Mouse (Mus musculus): ENCODE data around the gene Adgrf3. TPM values are rescaled to one million over a fixed set of nuclear protein-coding genes. Genes with fewer than 3 reads are reported as not detected.

Adgrf3 gene
- polyA plus RNA-seq, 1 experiment from 2014 or later: 0.16 TPM

GRCm38 (mm10) chr5:30202221-30202620, 3.3 kb downstream of the Adgrf3 start:
- no peak overlapping the region for H3K27ac ChIP-seq (replicated peaks)
- no peaks in the 10 kb centered on the region for H3K4me1 ChIP-seq
- H3K4me3 ChIP-seq (replicated peaks): no peak overlapping the region
- no peaks in the 10 kb centered on the region for H3K36me3 ChIP-seq
- H3K4me2 ChIP-seq (replicated peaks): no peak overlapping the region
- H3K27me3 ChIP-seq: no peaks in the 10 kb centered on the region
- 80% methylated on average over 7 of the region's 7 CpGs for WGBS
- ATAC-seq (ENCODE audit: insufficient number of reproducible peaks, low FRiP score, low TSS enrichment, low read depth): no peak
- no peaks in the 10 kb centered on the region for H3K9me3 ChIP-seq (replicated peaks)
- no peak overlapping the region for H3K9ac ChIP-seq

DNA sequence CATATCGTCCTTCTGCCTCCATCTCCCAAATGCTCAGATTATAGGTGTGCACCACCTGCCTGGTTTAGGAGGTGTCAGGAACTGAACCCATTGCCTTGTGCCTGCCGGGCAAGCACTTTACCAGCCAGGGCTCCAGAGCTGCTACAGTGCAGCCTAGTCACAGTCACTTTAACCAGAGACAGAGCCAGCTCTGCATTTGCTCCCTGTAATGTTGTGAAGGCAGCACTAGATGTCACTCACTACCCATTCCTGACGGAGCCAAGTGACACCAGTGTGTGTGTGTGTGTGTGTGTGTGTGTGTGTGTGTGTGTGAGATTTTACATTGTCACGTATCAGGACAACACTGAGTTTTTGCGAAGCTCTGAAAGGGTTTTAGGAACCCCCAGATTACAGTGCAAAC, 4.0 kb downstream of the Adgrf3 start:
- no peak overlapping the region for H3K9ac ChIP-seq
- H3K4me1 ChIP-seq: no peaks in the 10 kb centered on the region
- H3K27ac ChIP-seq (replicated peaks): no peak overlapping the region
- H3K9me3 ChIP-seq (replicated peaks): no peaks in the 10 kb centered on the region
- H3K4me2 ChIP-seq (replicated peaks): no peak overlapping the region
- H3K27me3 ChIP-seq: no peaks in the 10 kb centered on the region
- 40% methylated on average over 5 of the region's 5 CpGs for WGBS
- no peak for ATAC-seq (ENCODE audit: insufficient number of reproducible peaks, low FRiP score, low TSS enrichment, low read depth)
- H3K36me3 ChIP-seq: no peaks in the 10 kb centered on the region
- H3K4me3 ChIP-seq (replicated peaks): no peak overlapping the region

DNA sequence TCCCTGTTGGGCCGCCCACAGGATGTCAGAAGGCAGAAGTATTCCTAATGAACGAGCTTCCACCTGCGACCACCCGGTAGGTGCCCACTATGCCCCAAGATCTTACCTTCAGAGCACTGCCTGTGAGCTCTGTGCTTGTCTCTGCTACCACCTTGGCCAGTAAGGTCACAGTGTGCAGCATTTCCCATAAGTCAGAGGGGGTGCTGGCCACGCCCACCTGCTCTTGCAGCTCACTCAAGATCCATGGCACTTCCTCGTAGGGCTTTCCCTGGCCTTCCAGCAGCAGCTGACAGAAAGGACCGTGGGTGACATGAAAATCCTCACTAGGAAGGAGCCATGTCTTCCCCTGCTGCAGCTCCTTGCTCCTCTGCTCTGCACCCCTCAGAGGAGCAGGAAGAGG, 7.3 kb downstream of the Adgrf3 start:
- Histone ChIP-seq H3K4me3 (replicated peaks) (no peak overlapping the region), H3K9me3 (replicated peaks) (no peaks in the 10 kb centered on the region), H3K4me1 (no peaks in the 10 kb centered on the region), H3K4me2 (replicated peaks) (no peak overlapping the region), H3K9ac (no peak overlapping the region), H3K27me3 (no peaks in the 10 kb centered on the region), H3K36me3 (no peaks in the 10 kb centered on the region), H3K27ac (replicated peaks) (no peak overlapping the region)
- ATAC-seq (ENCODE audit: insufficient number of reproducible peaks, low FRiP score, low TSS enrichment, low read depth): no peak
- WGBS: 70% methylated on average over 7 of the region's 7 CpGs

- Histone ChIP-seq H3K9ac (no peak overlapping the region), H3K4me2 (replicated peaks) (no peak overlapping the region), H3K9me3 (replicated peaks) (no peaks in the 10 kb centered on the region), H3K36me3 (no peaks in the 10 kb centered on the region), H3K27ac (replicated peaks) (no peak overlapping the region), H3K27me3 (no peaks in the 10 kb centered on the region), H3K4me3 (replicated peaks) (no peak overlapping the region), H3K4me1 (no peaks in the 10 kb centered on the region)
- ATAC-seq (ENCODE audit: insufficient number of reproducible peaks, low FRiP score, low TSS enrichment, low read depth): no peak
- WGBS: 91% methylated on average over 5 of the region's 5 CpGs
Measured at GRCm38 (mm10) chr5:30195340-30195739, 10.2 kb downstream of the Adgrf3 start.

DNA sequence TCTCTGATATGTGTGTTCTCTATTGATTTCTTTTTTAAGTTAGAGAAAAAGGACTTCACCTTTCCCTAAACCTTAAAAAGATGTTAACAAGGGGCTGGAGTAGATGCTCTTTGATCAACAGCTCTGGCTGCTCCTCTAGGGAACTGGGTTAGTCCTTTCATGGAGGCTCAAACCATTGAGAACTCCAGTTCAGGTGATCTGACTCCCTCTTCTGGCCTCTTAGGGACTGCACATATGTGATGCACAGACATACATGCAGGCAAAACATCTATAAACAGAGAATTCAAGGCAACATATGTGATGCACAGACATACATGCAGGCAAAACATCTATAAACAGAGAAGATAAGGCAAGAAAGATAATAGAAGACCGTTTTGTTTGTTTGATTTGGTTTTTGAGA, 13.1 kb downstream of the Adgrf3 start:
- no peaks in the 10 kb centered on the region for H3K4me1 ChIP-seq
- WGBS: 95% methylated on average over 1 of the region's 1 CpGs
- ATAC-seq (ENCODE audit: insufficient number of reproducible peaks, low FRiP score, low TSS enrichment, low read depth): no peak

DNA sequence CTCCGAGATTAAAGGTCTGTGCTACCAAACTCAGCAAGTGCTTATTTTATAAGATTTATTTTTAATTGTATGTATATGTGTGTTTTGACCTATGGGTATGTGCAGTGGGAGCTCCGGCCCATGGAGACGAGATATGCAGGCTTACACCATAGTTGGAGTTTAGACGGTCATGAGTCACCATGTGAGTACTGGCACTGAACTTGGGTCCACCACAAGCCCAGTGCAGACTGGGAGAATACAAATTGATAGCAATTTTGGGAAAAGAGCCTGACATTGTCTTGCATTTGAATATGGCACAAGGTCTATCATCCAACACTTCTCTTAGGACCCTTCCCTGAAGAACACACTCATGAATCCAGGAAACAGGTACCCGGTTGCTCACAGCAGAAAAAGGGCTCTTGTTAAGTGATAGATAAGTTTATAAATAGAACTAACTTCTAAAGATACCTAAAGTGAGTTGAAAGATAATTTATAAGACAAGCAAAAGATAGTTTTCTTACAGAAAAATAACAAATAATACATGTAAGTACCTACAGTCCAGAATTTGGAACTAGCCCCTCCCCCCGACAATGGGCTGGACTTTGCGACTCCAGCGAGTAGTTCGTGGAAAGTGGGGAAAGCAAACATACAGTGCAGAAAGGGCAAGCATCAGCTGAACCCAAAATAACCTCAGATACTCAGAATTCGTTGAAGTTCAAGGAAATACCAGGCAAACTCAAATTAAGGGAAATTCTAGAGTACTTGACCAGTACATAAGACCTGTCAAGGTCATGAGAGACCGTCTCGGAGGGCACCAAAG, 17.6 kb downstream of the Adgrf3 start:
- H3K4me2 ChIP-seq (replicated peaks): no peak overlapping the region
- 93% methylated on average over 12 of the region's 12 CpGs for WGBS
- no peak for ATAC-seq (ENCODE audit: insufficient number of reproducible peaks, low FRiP score, low TSS enrichment, low read depth)
- no peak overlapping the region for H3K27ac ChIP-seq (replicated peaks)
- no peaks in the 10 kb centered on the region for H3K9me3 ChIP-seq (replicated peaks)
- H3K36me3 ChIP-seq: peaks cover 33% of the 10 kb centered on the region
- no peaks in the 10 kb centered on the region for H3K4me1 ChIP-seq
- H3K9ac ChIP-seq: no peak overlapping the region
- no peak overlapping the region for H3K4me3 ChIP-seq (replicated peaks)
- H3K27me3 ChIP-seq: no peaks in the 10 kb centered on the region

More for the DNA sequence above, 13.1 kb downstream of the Adgrf3 start:
- H3K36me3 ChIP-seq: peaks cover 9% of the 10 kb centered on the region; the same call in 1 of the 2 replicates
- no peaks in the 10 kb centered on the region for H3K27me3 ChIP-seq
- H3K27ac ChIP-seq (replicated peaks): no peak overlapping the region
- no peak overlapping the region for H3K4me2 ChIP-seq (replicated peaks)
- H3K9me3 ChIP-seq (replicated peaks): no peaks in the 10 kb centered on the region
- H3K9ac ChIP-seq: no peak overlapping the region
- no peak overlapping the region for H3K4me3 ChIP-seq (replicated peaks)

GRCm38 (mm10) chr5:30175811-30176210, 29.7 kb downstream of the Adgrf3 start:
- Histone ChIP-seq H3K9ac (no peak overlapping the region), H3K27ac (replicated peaks) (no peak overlapping the region), H3K4me3 (replicated peaks) (no peak overlapping the region), H3K4me1 (peaks cover 9% of the 10 kb centered on the region), H3K9me3 (replicated peaks) (no peaks in the 10 kb centered on the region), H3K36me3 (peaks cover 73% of the 10 kb centered on the region), H3K27me3 (no peaks in the 10 kb centered on the region), H3K4me2 (replicated peaks) (no peak overlapping the region)
- WGBS: 41% methylated on average over 4 of the region's 4 CpGs
- no peak for ATAC-seq (ENCODE audit: insufficient number of reproducible peaks, low FRiP score, low TSS enrichment, low read depth)

DNA sequence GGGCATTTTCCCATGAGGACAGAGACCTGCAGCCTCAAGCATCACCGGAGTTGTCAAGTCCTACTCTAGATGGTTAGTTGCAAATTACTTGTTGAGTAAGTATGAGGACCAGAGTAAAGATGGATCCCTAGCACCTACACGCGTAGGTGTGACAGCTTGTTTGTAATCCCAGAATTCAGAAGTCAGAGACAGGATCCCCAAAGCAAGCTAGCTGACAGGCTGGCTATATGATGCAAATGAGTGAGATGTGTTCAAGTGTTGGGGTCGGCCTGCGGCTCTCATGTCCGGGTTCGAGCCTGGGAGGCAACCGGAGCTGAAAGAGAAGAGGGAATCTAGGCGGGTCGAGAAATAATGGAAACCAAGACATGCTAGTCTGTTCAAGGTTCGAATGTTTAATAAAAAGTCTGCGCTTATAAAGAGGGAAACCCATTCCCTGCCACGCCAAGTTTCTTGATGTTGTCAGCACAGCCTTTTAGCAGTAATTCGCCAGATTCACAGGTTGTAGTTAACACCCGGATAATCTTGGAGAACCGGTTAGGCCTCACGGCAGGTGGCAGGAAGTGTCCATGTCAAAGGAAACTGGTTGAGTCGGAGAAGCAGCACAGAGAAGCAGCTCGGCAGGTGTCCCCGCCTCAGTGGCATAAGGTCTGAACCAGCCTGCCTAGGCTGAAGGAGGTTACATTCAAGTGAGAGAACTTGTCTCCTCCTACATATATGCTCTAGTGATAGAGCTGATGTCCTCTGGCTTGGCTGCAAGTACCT, 32.4 kb downstream of the Adgrf3 start:
- Histone ChIP-seq H3K9ac (no peak overlapping the region), H3K27me3 (no peaks in the 10 kb centered on the region), H3K4me3 (replicated peaks) (no peak overlapping the region), H3K27ac (replicated peaks) (0 out of 2 replicates have a peak overlapping the region, but pooled peaks have one; percentile 34), H3K4me1 (peaks cover 9% of the 10 kb centered on the region), H3K36me3 (peaks cover 78% of the 10 kb centered on the region), H3K9me3 (replicated peaks) (no peaks in the 10 kb centered on the region), H3K4me2 (replicated peaks) (no peak overlapping the region)
- WGBS: 35% methylated on average over 20 of the region's 20 CpGs
- no peak for ATAC-seq (ENCODE audit: insufficient number of reproducible peaks, low FRiP score, low TSS enrichment, low read depth)

- Histone ChIP-seq H3K36me3 (peaks cover 77% of the 10 kb centered on the region), H3K27me3 (no peaks in the 10 kb centered on the region), H3K4me2 (replicated peaks) (no peak overlapping the region), H3K4me1 (peaks cover 9% of the 10 kb centered on the region), H3K27ac (replicated peaks) (peak overlapping the region; percentile 35; the same call in 1 of the 2 replicates), H3K9me3 (replicated peaks) (no peaks in the 10 kb centered on the region), H3K9ac (no peak overlapping the region), H3K4me3 (replicated peaks) (no peak overlapping the region)
- peak; percentile 47; the same call in 1 of the 2 replicates for ATAC-seq (ENCODE audit: insufficient number of reproducible peaks, low FRiP score, low TSS enrichment, low read depth)
Measured at GRCm38 (mm10) chr5:30172115-30172514, 33.4 kb downstream of the Adgrf3 start.

DNA sequence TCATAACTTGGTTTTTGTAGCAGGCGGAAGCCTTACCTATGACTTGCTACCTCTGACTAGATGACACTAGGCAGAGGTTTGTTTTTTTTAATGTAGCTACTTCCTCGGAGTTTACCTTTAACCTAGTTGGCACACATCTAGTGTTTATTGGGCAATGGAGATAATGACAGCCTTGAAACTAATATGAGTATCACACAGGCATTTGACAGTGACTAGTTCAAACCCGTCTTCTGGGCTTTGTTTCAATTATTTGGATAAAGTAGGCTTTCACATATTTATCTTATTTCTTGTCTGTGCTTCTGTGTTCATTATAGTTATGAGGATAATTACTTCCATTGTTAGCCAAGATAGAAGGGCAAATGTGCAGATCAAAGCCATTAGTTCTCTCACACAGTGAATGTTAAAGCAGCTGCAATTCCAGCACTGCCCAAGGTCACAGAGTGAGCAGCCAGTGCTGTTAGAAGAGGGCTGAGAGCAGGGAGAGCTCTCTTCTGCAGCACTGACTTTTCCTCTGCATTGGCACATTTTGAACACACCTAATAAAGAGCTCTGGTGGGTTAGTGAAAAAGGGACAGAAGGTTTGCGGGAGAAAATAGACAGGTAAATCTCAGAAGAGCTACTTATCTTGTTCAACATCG, 35.1 kb downstream of the Adgrf3 start:
- Histone ChIP-seq H3K36me3 (peaks cover 60% of the 10 kb centered on the region), H3K4me2 (replicated peaks) (no peak overlapping the region), H3K27ac (replicated peaks) (peak overlapping the region; percentile 48; the same call in 1 of the 2 replicates), H3K4me1 (peaks cover 9% of the 10 kb centered on the region), H3K4me3 (replicated peaks) (no peak overlapping the region), H3K9ac (no peak overlapping the region), H3K9me3 (replicated peaks) (no peaks in the 10 kb centered on the region), H3K27me3 (no peaks in the 10 kb centered on the region)
- WGBS: 69% methylated on average over 5 of the region's 5 CpGs
- ATAC-seq (ENCODE audit: insufficient number of reproducible peaks, low FRiP score, low TSS enrichment, low read depth): no peak

- no peak overlapping the region for H3K27ac ChIP-seq (replicated peaks)
- peaks cover 27% of the 10 kb centered on the region for H3K36me3 ChIP-seq
- no peak overlapping the region for H3K4me2 ChIP-seq (replicated peaks)
- H3K4me1 ChIP-seq: no peaks in the 10 kb centered on the region
- H3K4me3 ChIP-seq (replicated peaks): no peak overlapping the region
- 89% methylated on average over 5 of the region's 5 CpGs for WGBS
- no peaks in the 10 kb centered on the region for H3K27me3 ChIP-seq
- no peak for ATAC-seq (ENCODE audit: insufficient number of reproducible peaks, low FRiP score, low TSS enrichment, low read depth)
- H3K9ac ChIP-seq: no peak overlapping the region
- H3K9me3 ChIP-seq (replicated peaks): no peaks in the 10 kb centered on the region
Measured at GRCm38 (mm10) chr5:30165234-30165946, 40.1 kb downstream of the Adgrf3 start.
